Mouse (Mus musculus): Measurements from ENCODE around the gene Gm20538. TPM values are rescaled to one million over a fixed set of nuclear protein-coding genes. Genes with fewer than 3 reads are reported as not detected.

Gm20538 gene
- polyA plus RNA-seq, 1 experiment from 2014 or later: not detected

- no peaks in the 10 kb centered on the region for H3K27me3 ChIP-seq (ENCODE audit: insufficient read depth, low read length)
- no peak overlapping the region for H3K4me3 ChIP-seq (ENCODE audit: low read depth, low read length)
- no peak overlapping the region for H3K4me2 ChIP-seq
- no peak overlapping the region for H3K27ac ChIP-seq (ENCODE audit: low read depth)
- H3K36me3 ChIP-seq (ENCODE audit: insufficient read depth): no peaks in the 10 kb centered on the region
- no peak for ATAC-seq (ENCODE audit: insufficient read depth)
- no peaks in the 10 kb centered on the region for H3K9me3 ChIP-seq (ENCODE audit: low read depth, low read length)
- DNase-seq: peak; percentile 42
- H3K9ac ChIP-seq: no peak overlapping the region
- no peaks in the 10 kb centered on the region for H3K4me1 ChIP-seq (ENCODE audit: insufficient read depth)
- 21% methylated on average over 3 of the region's 3 CpGs for WGBS
- peak; percentile 69 for TF ChIP-seq CTCF (IDR thresholded peaks at IDR 0.05; ENCODE audit: low read depth)
Measured at GRCm38 (mm10) chr19:44535376-44535775, 17.3 kb downstream of the Gm20538 start.

- Histone ChIP-seq H3K36me3 (ENCODE audit: insufficient read depth) (no peaks in the 10 kb centered on the region), H3K27ac (ENCODE audit: low read depth) (no peak overlapping the region), H3K27me3 (ENCODE audit: insufficient read depth, low read length) (no peaks in the 10 kb centered on the region), H3K4me3 (ENCODE audit: low read depth, low read length) (no peak overlapping the region), H3K9me3 (ENCODE audit: low read depth, low read length) (no peaks in the 10 kb centered on the region), H3K4me2 (no peak overlapping the region), H3K9ac (no peak overlapping the region), H3K4me1 (ENCODE audit: insufficient read depth) (no peaks in the 10 kb centered on the region)
- DNase-seq (no peak), ATAC-seq (ENCODE audit: insufficient read depth) (no peak)
- 57% methylated on average over 6 of the region's 6 CpGs for WGBS
- TF ChIP-seq CTCF (IDR thresholded peaks at IDR 0.05; ENCODE audit: low read depth): no peak
Measured at GRCm38 (mm10) chr19:44530018-44530417, 22.6 kb downstream of the Gm20538 start.

- Histone ChIP-seq H3K9ac (no peak overlapping the region), H3K36me3 (ENCODE audit: insufficient read depth) (no peaks in the 10 kb centered on the region), H3K4me1 (ENCODE audit: insufficient read depth) (no peaks in the 10 kb centered on the region), H3K9me3 (ENCODE audit: low read depth, low read length) (no peaks in the 10 kb centered on the region), H3K4me3 (ENCODE audit: low read depth, low read length) (no peak overlapping the region), H3K27ac (ENCODE audit: low read depth) (no peak overlapping the region), H3K4me2 (no peak overlapping the region), H3K27me3 (ENCODE audit: insufficient read depth, low read length) (no peaks in the 10 kb centered on the region)
- DNase-seq (no peak), ATAC-seq (ENCODE audit: insufficient read depth) (no peak)
- no peak for TF ChIP-seq CTCF (IDR thresholded peaks at IDR 0.05; ENCODE audit: low read depth)
- WGBS: 60% methylated on average over 9 of the region's 9 CpGs
Measured at GRCm38 (mm10) chr19:44525551-44526205, 27.0 kb downstream of the Gm20538 start.

GRCm38 (mm10) chr19:44519152-44519551 lies 33.5 kb downstream of the Gm20538 start:
- no peak overlapping the region for H3K9ac ChIP-seq
- no peaks in the 10 kb centered on the region for H3K36me3 ChIP-seq (ENCODE audit: insufficient read depth)
- WGBS: 16% methylated on average over 7 of the region's 7 CpGs
- peaks cover 3% of the 10 kb centered on the region for H3K27me3 ChIP-seq (ENCODE audit: insufficient read depth, low read length)
- no peak overlapping the region for H3K4me3 ChIP-seq (ENCODE audit: low read depth, low read length)
- H3K27ac ChIP-seq (ENCODE audit: low read depth): no peak overlapping the region
- TF ChIP-seq CTCF (IDR thresholded peaks at IDR 0.05; ENCODE audit: low read depth): peak; percentile 47
- H3K4me1 ChIP-seq (ENCODE audit: insufficient read depth): peaks cover 16% of the 10 kb centered on the region
- H3K9me3 ChIP-seq (ENCODE audit: low read depth, low read length): no peaks in the 10 kb centered on the region
- H3K4me2 ChIP-seq: no peak overlapping the region
- DNase-seq (peak; percentile 91), ATAC-seq (ENCODE audit: insufficient read depth) (peak; percentile 83)

GRCm38 (mm10) chr19:44517996-44518768 lies 34.4 kb downstream of the Gm20538 start:
- TF ChIP-seq CTCF (IDR thresholded peaks at IDR 0.05; ENCODE audit: low read depth): peak; percentile 50
- Histone ChIP-seq H3K36me3 (ENCODE audit: insufficient read depth) (no peaks in the 10 kb centered on the region), H3K4me1 (ENCODE audit: insufficient read depth) (peaks cover 19% of the 10 kb centered on the region), H3K9ac (no peak overlapping the region), H3K4me2 (no peak overlapping the region), H3K27me3 (ENCODE audit: insufficient read depth, low read length) (peaks cover 13% of the 10 kb centered on the region), H3K4me3 (ENCODE audit: low read depth, low read length) (no peak overlapping the region), H3K27ac (ENCODE audit: low read depth) (no peak overlapping the region), H3K9me3 (ENCODE audit: low read depth, low read length) (no peaks in the 10 kb centered on the region)
- WGBS: 58% methylated on average over 12 of the region's 12 CpGs
- DNase-seq (peak; percentile 38), ATAC-seq (ENCODE audit: insufficient read depth) (no peak)

GRCm38 (mm10) chr19:44515769-44516168 lies 36.9 kb downstream of the Gm20538 start:
- DNase-seq: no peak
- Histone ChIP-seq H3K4me1 (ENCODE audit: insufficient read depth) (peaks cover 27% of the 10 kb centered on the region), H3K9me3 (ENCODE audit: low read depth, low read length) (no peaks in the 10 kb centered on the region), H3K4me2 (no peak overlapping the region), H3K36me3 (ENCODE audit: insufficient read depth) (no peaks in the 10 kb centered on the region), H3K4me3 (ENCODE audit: low read depth, low read length) (no peak overlapping the region), H3K27ac (ENCODE audit: low read depth) (no peak overlapping the region), H3K9ac (no peak overlapping the region), H3K27me3 (ENCODE audit: insufficient read depth, low read length) (peaks cover 37% of the 10 kb centered on the region)
- WGBS: 45% methylated on average over 6 of the region's 6 CpGs
- TF ChIP-seq CTCF (IDR thresholded peaks at IDR 0.05; ENCODE audit: low read depth): no peak
- no peak for ATAC-seq (ENCODE audit: insufficient read depth)

Measured in lung, embryonic 14.5 days (tissue).